Mouse (Mus musculus) T-helper 1 cell (primary cell): Measurements from ENCODE around the gene Cep63.

ENCODE experiments used
- in situ Hi-C: fragments of 300-600 bp; cut with MboI, MseI; formaldehyde crosslinking; loops from one replicate; pipeline ENCODE4 v1.15.1; 2025; ENCODE audit warnings: high pct_unique_total_duplicates

Gene Cep63

GRCm38 (mm10) chr9:102632173-102632572 is 5.8 kb upstream of the Cep63 start:
- in situ Hi-C loops = loop anchor here (5.0 to 10.0 kb wide), 2 partner anchors 150 to 543 kb away; no protein-coding TSS in a partner anchor

DNA sequence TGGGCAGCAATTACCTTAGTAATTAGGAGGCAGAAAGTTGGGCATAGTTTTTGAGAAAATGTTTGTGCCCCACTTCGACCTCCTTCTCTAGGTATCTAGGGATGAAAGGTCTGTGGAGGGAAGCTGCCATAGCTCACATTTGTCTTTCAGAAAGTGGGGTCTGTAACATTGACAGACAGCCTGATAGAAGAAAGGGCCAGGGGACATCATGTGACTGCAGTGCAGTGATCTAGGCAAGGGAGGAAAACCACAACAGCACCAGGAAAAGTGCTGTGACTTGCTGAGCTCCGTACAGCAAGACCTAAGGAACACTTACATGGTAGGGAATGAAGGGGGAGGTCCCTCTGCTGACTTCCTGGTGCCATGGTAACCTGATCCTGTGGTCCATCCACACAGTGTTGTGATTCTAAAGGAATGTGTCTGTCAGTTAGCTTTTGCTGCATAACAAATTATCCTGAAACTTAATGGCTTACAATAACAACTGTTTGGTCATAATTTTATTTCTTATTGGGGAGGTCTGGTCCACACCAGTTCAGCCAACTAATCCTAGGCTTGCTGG is 5.3 kb upstream of the Cep63 start:
- in situ Hi-C loops = loop anchor here (5.0 to 10.0 kb wide), 2 partner anchors 151 to 543 kb away; no protein-coding TSS in a partner anchor

DNA sequence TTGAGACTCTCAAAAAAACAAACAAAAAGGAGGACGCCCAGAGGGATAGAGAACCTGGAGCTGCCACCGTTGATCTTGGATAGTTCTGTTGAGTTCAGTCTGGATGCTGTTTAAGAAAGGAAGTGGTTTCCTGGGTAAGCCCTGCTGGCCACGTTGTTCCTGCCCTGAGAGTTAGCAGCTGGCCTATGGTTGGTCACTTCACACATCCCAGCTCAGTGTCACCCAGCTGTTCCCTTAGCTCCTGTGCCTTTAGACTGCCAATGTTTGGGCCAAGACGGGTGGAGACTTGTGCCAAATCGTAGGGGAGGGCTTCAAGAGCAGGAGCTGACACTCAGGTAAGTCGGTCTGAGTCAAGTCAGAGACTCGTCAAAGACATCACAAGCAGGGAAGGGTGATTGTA is 2.7 kb upstream of the Cep63 start:
- in situ Hi-C loops = no loop called here

- in situ Hi-C loops = no loop called here
Measured at GRCm38 (mm10) chr9:102627442-102627841, 1.1 kb upstream of the Cep63 start.

DNA sequence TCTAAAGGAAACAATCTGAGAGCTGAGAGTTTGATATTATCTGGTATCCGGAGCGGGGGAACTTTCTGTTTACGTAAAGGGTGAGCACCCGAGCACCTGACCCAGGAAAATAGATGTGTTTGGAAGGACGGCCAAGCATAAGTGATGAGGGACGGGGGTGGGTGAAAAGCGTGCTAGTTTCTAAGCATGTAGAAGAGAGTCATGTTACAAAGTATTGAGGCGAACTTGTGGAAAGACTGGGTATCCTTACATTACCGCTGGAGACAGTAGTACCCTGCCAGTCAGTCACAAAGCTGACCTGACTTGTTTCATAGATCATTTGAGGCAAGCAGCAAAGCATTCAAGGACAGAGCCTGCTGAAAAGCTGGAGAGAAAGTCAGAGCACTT is 498 bp upstream of the Cep63 start:
- in situ Hi-C loops = no loop called here

- in situ Hi-C loops = no loop called here
Measured at GRCm38 (mm10) chr9:102625401-102625982, 842 bp downstream of the Cep63 start.

- in situ Hi-C loops = no loop called here
Measured at GRCm38 (mm10) chr9:102623581-102623980, 2.8 kb downstream of the Cep63 start.

- in situ Hi-C loops = no loop called here
Measured at GRCm38 (mm10) chr9:102622876-102623275, 3.5 kb downstream of the Cep63 start.

DNA sequence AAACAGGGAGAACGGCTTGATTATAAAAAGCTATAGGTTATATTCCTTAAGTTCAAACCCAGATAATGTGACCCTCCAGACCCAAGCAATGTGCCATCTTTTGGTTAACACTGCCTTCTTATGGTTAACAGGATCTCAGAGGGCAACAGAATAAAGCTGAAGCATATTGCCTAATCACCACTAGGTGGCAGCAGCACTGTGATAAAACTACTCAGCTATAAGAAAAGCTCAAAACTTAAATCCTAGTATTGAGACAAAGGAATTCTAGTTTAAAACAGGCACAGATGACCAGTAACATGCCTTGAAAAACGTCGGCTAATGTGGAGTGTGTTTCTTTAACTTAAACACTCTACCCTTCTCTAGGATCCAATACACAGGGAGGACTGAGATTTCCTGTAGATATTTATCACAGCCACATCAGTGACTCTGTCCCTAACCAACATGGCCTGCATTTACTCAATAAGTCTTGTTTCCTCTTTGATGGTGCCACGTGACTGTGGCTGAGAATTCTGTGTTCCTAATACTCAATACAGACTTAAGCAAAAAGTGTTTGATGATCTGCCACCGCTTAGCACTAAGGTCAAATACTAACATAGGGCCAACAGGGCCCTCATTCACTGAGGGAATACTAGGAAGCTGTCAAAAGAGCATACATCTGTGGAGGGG is 4.0 kb downstream of the Cep63 start:
- in situ Hi-C loops = no loop called here

DNA sequence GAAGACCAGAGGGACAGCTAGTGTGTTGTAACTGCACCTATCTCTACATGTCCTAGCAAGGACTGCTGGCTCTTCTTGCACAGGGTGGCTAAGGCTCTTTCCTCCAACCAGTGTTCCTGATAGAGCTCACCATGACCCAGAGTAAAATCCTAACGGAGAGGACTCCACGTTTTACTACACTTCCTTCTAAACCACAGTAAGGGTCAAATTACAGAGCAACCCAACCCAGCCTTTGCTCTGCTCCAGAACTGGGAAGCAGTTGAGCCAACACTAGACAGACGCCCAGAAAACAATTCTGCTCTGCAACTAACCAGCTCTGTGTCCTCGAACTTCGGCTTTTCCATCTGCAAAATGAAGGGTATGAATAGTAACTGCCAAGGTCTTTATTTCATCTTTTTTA is 4.9 kb downstream of the Cep63 start:
- in situ Hi-C loops = no loop called here

DNA sequence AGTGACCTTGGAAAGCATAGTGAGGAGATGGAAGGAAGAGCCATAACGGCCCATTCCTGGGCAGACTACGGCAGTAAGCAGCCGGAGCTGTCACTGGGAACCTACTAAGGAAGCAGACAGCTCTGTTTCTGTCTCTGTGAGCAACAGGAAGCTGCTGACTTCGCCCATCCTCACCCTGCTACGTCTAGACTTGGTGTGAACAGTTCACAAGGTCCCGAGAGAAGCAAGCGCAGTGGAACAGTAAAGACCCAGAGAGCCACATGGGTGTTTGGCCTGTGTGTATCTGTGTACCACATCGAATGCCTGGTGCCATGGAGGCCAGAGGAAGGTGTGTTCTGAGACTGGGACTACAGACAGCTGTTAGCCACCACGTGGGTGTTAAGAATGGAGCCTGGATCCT is 10.1 kb downstream of the Cep63 start:
- in situ Hi-C loops = no loop called here

DNA sequence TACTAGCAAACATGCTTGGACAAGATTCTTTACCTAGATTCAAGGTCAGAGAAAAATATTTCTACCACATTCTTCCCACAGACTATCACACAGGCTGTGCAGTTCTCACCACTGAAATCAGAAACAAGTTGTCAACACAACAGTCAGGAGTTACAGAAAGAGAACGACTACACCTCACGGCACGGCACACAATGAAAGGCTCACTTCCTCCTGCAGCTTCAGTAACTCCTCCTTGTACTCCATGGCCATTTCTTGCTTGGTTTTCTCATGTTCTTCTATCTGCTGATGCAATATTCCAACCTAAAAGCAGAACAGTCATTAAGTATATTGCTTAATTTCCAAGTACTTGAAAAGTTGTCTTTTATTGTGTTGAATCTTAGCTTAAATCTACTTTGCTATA is 11.3 kb downstream of the Cep63 start:
- in situ Hi-C loops = no loop called here

DNA sequence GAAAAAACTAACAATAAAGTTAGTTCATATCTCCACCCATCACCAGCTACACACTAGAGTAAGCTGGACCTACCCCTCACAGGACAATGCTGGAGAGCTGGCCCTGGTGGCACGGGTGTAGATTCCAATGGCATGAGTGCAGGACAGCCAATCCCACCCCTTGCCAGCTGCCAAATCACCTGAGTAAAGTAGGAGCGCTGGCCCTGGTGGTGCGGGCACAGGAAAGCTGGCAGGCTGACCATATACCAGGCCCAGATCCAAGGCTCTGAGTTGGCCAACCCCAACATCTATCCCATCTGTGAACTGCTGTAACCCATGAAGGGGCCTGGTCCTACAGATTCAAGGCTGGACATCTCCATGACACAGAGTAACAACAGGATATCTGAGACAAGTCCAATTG is 17.1 kb downstream of the Cep63 start:
- in situ Hi-C loops = no loop called here

DNA sequence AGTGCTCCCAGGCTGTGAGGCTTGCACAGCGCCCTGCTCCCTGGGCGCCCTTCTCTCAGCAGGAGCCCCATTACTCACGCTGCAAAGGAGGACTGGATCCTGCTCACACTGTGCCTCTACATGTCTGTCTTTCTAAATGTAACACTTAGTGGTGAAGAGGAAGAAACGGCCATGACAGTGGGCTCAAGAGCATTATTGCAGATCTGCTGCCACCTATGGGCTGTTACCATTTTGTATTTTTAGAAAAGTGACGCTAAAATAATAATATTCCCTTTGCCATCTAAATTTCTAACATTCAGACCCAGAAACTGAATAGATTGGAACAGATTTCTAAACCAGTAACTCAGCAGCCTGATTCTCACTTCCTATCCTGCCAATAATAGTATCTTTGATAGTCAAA is 18.9 kb downstream of the Cep63 start:
- in situ Hi-C loops = no loop called here

DNA sequence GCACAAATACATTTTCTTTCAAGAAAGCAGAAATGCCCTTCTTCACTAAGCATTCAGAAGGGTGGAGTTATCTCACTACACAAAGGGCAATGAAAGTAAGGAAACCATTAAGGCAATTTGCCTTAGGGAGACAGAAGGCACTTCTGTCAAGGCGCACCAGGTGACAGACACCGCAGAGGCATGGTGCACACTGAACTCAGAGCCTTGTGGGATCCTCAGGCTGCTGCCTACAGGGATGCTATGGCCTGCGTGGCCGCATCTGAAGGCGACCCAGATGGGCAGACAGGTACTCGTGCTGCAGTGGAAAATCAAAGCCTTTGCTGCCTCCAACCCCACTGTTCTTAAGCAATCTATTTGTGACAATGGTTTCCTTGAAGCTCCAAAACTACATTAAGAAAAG is 21.2 kb downstream of the Cep63 start:
- in situ Hi-C loops = no loop called here

DNA sequence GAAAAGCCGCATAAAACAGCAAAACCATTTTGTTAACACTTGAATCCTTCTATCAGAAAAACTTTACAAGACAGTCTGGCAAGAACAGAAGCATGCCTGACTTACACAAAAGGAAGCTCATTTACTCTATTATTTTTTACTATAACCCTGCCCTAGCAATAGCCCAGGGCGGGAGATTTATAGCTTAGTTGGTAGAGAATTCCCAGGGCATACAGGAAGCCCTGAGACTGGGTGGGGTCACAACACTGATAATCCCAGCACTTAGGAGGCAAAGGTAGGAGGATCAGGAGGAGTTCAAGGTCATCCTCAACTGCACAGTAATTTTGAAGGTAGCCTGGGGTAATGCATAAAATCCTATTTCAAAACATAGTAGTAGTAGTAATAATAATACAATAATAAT is 24.7 kb downstream of the Cep63 start:
- in situ Hi-C loops = no loop called here

- in situ Hi-C loops = no loop called here
Measured at GRCm38 (mm10) chr9:102601187-102601586, 25.1 kb downstream of the Cep63 start.

DNA sequence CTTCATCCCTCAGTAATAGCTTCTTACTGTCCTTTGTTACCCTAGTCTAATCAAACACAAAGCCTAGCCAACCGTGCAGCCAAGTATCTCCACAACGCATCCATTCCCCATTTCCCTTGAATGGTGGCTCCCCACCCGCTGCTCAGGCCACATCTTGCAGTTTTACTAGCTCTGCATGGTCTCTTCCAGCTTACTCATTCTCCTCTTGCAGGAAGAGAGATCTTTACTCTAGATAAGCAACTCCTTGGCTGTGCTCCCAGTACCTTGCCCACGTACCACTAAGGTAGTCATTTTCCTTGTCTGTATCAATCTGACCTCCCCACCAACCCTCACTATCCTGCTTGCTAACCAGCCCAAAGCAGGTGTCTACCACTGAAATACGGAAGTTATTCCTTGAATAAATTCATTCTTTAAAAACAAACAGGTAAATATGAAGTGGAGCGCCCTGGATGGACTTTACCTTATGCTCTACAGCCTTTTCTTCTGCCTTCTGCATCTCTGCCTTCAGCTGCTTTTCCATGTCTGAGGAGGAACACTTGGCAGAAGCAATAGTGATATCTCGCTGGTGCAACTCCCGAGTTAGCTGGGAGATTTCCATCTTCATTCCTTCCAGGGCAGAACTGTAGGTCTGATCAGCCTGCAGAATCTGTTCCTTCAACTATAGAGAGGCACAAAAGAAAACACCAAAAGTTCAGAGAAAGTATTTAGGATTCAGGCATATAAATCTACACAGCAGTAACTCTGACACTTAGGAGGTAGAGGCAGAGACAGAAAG is 30.5 kb downstream of the Cep63 start:
- in situ Hi-C loops = no loop called here

- in situ Hi-C loops = no loop called here
Measured at GRCm38 (mm10) chr9:102594667-102595393, 31.5 kb downstream of the Cep63 start.

GRCm38 (mm10) chr9:102587347-102587746 is 39.0 kb downstream of the Cep63 start:
- in situ Hi-C loops = no loop called here

GRCm38 (mm10) chr9:102581921-102582469 is 44.3 kb downstream of the Cep63 start:
- in situ Hi-C loops = no loop called here

DNA sequence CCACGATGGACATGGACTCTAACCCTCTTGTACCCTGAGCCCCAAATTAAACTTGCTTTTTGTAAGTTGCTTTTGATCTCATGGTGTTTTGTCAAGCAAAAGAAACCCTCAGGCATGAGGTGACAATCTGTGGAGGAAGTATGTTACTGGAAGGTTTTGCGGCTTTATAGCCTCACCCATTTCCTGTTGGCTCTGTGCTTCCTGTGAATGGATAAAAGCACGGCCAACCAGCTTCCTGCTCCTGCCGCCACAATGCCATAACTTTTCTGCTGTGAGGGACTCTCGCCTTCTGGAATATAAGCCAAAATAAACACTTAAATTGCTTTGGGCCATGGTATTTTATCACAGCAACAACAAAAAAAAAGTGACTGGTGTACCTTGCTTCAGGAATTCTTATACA is 48.9 kb downstream of the Cep63 start:
- in situ Hi-C loops = no loop called here
